ENCODE assay signal across 13 mouse cellular contexts in genomic region chr5:73205996-73206629, GRCm38 (mm10). TPM values are rescaled to one million over a fixed set of nuclear protein-coding genes. Genes with fewer than 3 reads are reported as not detected.
DNase-seq lines count a peak whose midpoint lies in the region; ATAC-seq and TF ChIP-seq lines count a peak whose summit lies in the region.
"Had no signal": no experiment of that assay in that cellular context is flagged by ENCODE, and none has a peak within 500 bp of the region (broad histone marks: within the 10 kb centered on the region; RNA-seq: fewer than 3 reads in every experiment).

No protein-coding gene starts in this region.

- WGBS in heart, adult 2 months: 38% methylated on average over 8 of the region's 8 CpGs

- peak overlapping the region; percentile 40 for H3K27ac ChIP-seq in heart, adult 2 months
- H3K27ac ChIP-seq: limb, embryonic 10.5 days had no signal

- ATAC-seq in hematopoietic stem cell, adult 5-6 weeks (replicated peaks in 1 of 2; ENCODE audit: insufficient read depth in 1 of 2, low FRiP score in 2 of 2, low TSS enrichment in 1 of 2, low read depth in 1 of 2, poor library complexity in 2 of 2, severe bottlenecking in 2 of 2): peak; percentile 62; a peak in 1 of 4 replicates
- ATAC-seq: hindbrain, embryonic 16.5 days had no signal

- H3K79me2 ChIP-seq in heart, adult 2 months (replicated peaks; ENCODE audit: control insufficient read depth, insufficient read depth, low read length): peaks cover 8% of the 10 kb centered on the region; the same call in 1 of the 2 replicates

- H3K9ac ChIP-seq in heart, adult 2 months (ENCODE audit: low read depth, low read length): 0 out of 2 replicates have a peak overlapping the region, but pooled peaks have one; percentile 30

- no peak overlapping the region for H3K4me3 ChIP-seq in heart, adult 2 months
- H3K4me3 ChIP-seq: limb, embryonic 10.5 days had no signal

- intact Hi-C loops in heart, adult 2 months (cut with DNase I): no loop called here
- intact Hi-C loops in left cerebral cortex, postnatal 36 days (cut with DNase I): no loop called here

- peaks cover 9% of the 10 kb centered on the region for H3K36me3 ChIP-seq in heart, adult 2 months (ENCODE audit: control insufficient read depth, insufficient read depth, low read length)

- peaks cover 5% of the 10 kb centered on the region; the same call in 1 of the 2 replicates for H3K4me1 ChIP-seq in heart, adult 2 months (ENCODE audit: control insufficient read depth, insufficient read depth, low read length)

- no peaks in the 10 kb centered on the region for H3K27me3 ChIP-seq in heart, adult 2 months (ENCODE audit: control insufficient read depth, insufficient read depth, low read length)

- no peak for TF ChIP-seq POLR2A in heart, adult 2 months (IDR thresholded peaks at IDR 0.05; ENCODE audit: insufficient read depth, low read depth, low read length)

- no peak for DNase-seq in heart, adult 2 months
- DNase-seq in heart, adult 8-10 months (ENCODE audit: low spot score): no peak
- peak; percentile 44 to 58 for DNase-seq in spleen, postnatal 36 days (ENCODE audit: low spot score in 2 of 2)
- no peak for DNase-seq in spleen, postnatal 4 days (ENCODE audit: low spot score in 2 of 2)
- DNase-seq in thymus, postnatal 36 days: peak; percentile 20 to 45
- no peak for DNase-seq in left cerebral cortex, postnatal 36 days (ENCODE audit: low spot score in 2 of 2)
- no peak for DNase-seq in cerebellum, adult 18-20 months
- DNase-seq: cerebellum, adult 9-10 months; kidney, postnatal 25 days; midbrain, embryonic 14.5 days had no signal

- TF ChIP-seq CTCF in heart, adult 2 months (IDR thresholded peaks at IDR 0.05): no peak

- TF ChIP-seq EP300 in heart, adult 2 months (IDR thresholded peaks at IDR 0.05; ENCODE audit: insufficient read depth, low read depth, low read length): no peak

RNA-seq across cellular contexts. Expression of gene Fryl, which starts 50.3 kb away (rescaled TPM):
- 10 to 100 TPM; 32.9 to 40.7 TPM for total RNA-seq in heart, adult 2 months (2021)
- polyA plus RNA-seq in heart, adult 2 months (2012; rRNA removed): 25.9 and 27.4 TPM in 2 replicates
- total RNA-seq in heart, adult 8-10 months (2022): 10 to 100 TPM; 32.7 to 38.8 (median 35.1) TPM
- total RNA-seq in hematopoietic stem cell, adult 5-6 weeks (2017): 73.7 and 73.9 TPM in 2 replicates
- 10 to 100 TPM; 48.6 to 80.3 TPM for total RNA-seq in left cerebral cortex, postnatal 36 days (2021)

Comparison
In these comparisons a context has a peak if more than half of its experiments do, and no peak if none do; other contexts are left out.
1. DNase-seq: peak in spleen, postnatal 36 days (2 of 2) and thymus, postnatal 36 days (2 of 2); none in heart, adult 2 months (0 of 2), heart, adult 8-10 months (single experiment), spleen, postnatal 4 days (0 of 2), left cerebral cortex, postnatal 36 days (0 of 2) and cerebellum, adult 18-20 months (0 of 2).